Mouse (Mus musculus): ENCODE results near the gene Farp1. TPM values are rescaled to one million over a fixed set of nuclear protein-coding genes. Genes with fewer than 3 reads are reported as not detected.
A peak's percentile ranks its signal among the peaks of the same experiment; 100 is the strongest.

The Farp1 gene
- total RNA-seq, 1 experiment from 2014 or later = 0.38 TPM

DNA sequence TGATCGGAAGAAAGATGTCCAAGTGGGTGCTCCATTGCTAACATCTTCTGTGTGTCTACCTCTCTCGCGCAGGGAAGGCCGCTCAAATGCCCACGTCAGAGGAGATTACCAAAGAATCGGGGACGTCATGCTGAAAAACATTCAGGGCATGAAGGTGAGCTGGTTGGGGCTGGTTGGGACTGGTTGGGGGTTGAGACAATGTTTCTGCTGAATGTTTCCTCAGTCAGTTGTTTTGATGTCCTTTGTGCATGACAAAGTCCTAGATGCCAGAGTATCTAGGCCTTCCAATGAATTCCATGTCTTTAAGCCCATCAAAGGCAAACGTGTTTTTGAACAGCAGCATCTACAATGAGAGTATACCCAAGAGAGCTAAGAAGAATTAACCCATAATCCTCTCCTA is 232.8 kb downstream of the Farp1 start:
- ATAC-seq (replicated peaks; ENCODE audit: insufficient number of reproducible peaks, low FRiP score, low TSS enrichment, poor library complexity, severe bottlenecking) = no peak

DNA sequence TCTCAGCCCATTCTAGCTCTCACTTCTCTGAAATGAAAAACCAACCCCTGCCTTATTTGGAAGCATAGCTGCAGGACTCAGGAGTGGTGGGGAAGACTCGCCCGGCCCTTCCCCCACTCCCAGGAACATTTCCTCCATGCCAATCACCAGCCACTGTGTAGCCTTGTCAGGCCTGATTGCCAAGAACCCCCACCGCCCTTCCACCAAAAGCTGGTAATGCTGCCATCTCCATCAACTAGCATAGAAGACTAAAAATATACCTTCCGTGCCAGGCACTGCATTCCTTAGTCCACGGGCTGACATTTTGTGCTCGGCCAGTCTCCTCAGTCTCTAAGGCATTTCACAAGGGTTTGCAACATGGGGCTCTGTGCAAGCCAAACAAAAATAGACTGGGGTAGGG is 235.5 kb downstream of the Farp1 start:
- ATAC-seq (replicated peaks; ENCODE audit: insufficient number of reproducible peaks, low FRiP score, low TSS enrichment, poor library complexity, severe bottlenecking) = no peak

DNA sequence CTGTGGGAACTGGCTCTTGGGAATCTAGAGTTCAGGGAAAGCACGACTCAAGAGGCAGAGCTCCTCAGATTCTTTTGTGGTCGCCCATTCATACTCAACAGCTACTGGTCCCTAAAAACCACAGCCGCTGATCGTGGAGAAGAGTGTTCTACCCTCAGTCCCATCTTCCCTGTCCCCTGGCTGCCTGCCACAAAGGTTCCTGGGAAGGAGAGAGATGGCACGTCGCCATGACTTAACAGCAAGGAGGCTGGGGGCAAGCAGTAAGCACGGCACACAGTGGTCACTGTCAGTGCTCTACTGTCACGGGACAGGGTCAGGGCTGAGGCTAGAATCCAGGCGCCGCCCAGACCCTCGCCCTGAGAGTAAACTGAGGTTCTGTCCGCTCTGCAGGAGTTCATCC is 240.0 kb downstream of the Farp1 start:
- no peak for ATAC-seq (replicated peaks; ENCODE audit: insufficient number of reproducible peaks, low FRiP score, low TSS enrichment, poor library complexity, severe bottlenecking)

DNA sequence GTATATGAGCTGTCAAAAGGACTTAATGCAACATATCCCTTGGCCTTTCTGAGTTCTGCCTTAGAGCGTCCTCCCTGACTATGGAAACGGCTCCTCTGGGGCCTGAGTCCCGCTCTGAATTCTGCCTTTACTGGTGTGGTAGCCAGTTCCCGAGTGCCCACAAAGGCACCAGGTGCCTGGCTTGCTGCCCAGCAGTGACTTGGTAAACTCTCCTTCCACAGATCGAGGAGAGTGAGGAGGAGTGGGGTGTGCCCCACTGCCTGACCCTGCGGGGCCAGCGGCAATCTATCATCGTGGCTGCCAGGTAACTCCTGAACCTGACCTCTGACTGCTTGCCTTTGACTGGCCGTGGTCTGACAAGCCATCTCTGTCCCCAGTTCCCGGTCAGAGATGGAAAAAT is 241.0 kb downstream of the Farp1 start:
- ATAC-seq (replicated peaks; ENCODE audit: insufficient number of reproducible peaks, low FRiP score, low TSS enrichment, poor library complexity, severe bottlenecking) = no peak

DNA sequence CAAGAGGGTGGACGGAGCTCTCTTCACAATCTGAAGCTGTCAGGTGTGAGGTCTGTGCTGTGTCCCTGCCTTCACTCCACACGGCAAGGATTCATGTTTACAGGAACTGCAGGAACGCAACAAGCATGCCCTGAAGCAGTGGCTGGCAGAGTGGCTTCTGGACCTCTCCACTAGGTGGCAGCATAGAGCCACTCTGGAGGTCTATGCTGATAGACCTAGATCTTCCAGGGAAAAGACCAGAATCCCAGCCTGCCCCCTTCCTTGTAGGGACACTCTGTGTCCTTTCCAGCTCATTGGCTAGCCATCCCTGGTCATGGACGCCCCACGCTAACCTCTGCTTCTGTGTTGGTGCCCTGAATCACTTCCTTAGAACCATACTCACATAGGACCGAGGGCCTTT is 244.1 kb downstream of the Farp1 start:
- ATAC-seq (replicated peaks; ENCODE audit: insufficient number of reproducible peaks, low FRiP score, low TSS enrichment, poor library complexity, severe bottlenecking) = peak; percentile 33; the same call in 1 of the 2 replicates

DNA sequence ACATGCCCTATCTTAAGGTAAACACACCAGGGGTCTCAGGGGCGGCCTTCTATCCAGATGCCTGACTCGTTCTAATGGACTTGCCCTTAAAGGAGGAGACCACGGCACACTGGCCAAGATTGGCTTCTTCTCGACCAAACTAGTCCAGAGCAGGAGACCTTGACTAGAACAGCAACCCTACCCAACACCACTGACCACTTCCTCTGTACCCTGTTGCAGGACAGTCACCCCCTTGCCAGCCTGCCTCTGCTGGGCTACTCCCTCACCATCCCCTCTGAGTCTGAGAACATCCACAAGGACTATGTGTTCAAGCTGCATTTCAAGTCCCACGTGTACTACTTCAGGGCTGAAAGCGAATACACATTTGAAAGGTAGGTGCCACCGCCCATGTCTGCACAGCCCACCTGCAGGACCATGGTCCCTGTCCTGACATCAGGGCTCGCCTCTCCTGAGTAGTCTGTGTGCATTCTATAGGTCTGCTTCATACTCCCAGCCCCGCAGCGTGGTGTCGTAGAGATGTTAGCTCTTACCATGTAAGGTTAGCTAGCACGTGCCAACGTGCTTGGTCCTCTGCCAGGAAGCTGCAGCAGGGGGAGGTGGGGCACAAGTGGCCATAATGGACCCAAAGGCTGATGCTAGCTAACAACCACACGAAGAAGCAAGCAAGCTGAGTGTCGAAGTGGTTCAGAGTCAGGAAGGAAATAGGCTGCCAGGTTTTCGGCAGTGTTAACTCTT is 245.8 kb downstream of the Farp1 start:
- ATAC-seq (replicated peaks; ENCODE audit: insufficient number of reproducible peaks, low FRiP score, low TSS enrichment, poor library complexity, severe bottlenecking) = no peak

DNA sequence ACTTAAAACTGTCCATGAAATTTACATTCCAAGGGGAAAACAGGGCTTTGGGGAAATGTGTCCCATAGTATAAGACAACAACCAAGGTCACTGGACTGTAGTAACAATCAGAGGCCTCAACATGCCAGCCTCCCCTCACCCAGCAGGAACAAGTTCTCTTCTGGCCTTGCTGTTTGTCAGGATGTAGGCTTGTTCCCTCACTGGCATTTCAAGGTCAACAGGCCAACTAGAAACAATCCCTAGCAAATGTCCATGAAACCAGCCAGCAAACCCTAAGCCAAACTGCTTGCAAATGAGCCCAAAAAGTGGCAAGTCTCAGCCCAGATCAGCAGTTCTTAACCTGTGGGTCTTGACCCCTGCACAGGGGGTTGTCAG is 246.3 kb downstream of the Farp1 start:
- ATAC-seq (replicated peaks; ENCODE audit: insufficient number of reproducible peaks, low FRiP score, low TSS enrichment, poor library complexity, severe bottlenecking) = no peak

DNA sequence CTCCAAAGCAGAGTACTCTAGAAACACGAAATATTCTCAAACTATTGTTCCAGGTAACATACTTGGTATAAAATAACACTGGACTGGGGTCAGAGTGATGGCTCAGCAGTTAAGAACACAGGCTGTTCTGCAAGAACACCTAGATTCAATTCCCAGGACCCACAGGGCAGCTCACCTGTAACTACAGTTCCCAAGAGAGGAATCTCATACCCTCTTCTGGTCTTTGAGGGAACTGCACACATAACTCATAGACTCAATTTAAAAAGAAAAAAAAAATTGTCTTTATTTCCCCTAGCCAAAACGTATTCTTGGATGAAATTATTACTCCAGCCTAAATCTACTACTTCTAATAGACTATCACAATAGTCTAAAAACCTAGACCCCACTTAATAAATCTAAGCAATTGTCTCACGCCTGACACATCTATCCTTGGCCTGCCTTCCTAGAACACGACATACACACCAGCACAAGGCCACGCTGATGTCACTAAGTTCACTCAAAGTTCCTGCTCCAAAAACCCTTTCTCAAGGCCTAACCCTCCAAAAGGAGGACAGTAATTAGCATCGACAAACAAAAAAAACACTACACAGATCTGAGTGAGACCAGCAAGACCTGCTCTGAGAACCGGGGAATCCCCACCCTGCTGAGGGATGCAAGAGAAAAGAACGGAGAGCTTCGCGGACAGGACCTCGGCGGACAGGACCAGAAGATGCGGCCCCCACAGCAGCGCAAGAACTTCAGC is 250.6 kb downstream of the Farp1 start:
- ATAC-seq (replicated peaks; ENCODE audit: insufficient number of reproducible peaks, low FRiP score, low TSS enrichment, poor library complexity, severe bottlenecking) = no peak

DNA sequence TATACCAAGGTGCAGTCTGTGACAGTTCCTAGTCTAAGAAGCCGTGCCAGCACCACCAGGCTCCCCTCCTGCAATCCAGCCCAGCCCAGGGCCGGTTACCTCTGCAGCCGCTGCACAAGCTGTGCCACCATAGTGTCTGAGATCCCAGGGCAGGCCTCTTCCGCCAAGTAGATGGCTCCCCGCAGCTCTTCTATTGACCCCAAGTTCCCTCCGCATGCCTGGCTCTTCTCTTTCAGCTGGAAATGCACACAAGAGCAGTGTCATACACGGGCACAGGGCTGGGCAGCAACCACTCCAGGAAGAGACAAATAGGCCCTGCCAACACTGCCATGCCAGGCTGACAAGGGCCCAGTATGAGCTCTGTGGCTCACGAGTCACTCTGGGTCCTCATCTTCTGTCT is 256.9 kb downstream of the Farp1 start:
- ATAC-seq (replicated peaks; ENCODE audit: insufficient number of reproducible peaks, low FRiP score, low TSS enrichment, poor library complexity, severe bottlenecking) = no peak

DNA sequence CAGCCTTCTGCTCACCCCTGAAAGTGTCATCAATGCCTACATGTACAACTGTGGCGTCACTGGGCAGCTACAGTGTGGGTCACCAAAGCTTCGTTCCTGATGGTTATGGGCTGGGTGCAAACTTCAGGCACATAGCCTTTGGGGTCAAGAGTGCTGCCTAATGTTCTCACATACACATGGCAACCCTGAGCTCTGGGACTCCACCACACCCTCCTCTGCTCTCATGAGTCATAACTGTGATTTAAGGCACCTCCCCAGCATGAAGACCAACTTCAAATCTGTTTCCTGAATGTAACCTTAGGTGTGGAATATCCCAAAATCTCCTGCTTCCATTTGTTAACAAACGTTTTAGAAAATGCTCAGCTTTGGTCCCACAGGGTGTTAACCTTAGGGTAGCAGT is 257.4 kb downstream of the Farp1 start:
- no peak for ATAC-seq (replicated peaks; ENCODE audit: insufficient number of reproducible peaks, low FRiP score, low TSS enrichment, poor library complexity, severe bottlenecking)

DNA sequence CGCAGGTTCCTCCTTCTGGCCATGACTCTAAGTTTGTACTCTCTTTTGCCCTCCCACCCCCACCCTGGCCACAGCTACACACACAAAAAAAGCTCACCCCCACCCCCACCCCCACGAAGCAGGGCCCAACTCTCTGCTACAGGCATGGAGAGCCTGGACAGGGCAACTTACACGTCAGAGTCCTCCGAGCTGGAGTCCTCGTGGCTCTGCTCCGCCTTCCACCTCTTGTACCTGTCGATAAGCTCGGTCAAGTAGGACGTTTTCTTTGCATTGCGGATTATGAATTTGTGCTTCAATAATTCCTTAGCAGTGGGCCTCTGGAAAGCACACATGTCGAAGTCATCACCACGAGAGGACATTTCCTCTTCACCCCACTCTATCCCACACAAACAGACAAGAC is 259.5 kb downstream of the Farp1 start:
- ATAC-seq (replicated peaks; ENCODE audit: insufficient number of reproducible peaks, low FRiP score, low TSS enrichment, poor library complexity, severe bottlenecking) = no peak

DNA sequence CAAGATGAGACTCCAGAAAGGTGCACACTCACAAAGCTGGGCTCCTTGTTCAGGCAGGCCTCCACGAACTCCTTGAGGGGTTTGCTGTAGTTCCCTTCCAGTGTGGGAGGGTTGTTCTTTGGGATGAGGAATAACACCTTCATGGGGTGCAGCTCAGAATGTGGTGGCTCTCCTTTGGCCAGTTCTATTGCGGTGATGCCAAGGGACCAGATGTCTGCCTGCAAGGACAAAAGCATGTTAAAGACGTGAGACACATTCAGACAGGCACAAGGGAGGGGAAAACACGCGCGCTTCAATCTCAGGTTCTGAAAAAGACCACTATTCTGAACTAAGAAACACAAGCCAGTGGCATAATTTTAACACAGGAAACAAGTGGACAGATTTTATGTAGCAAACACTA is 262.1 kb downstream of the Farp1 start:
- ATAC-seq (replicated peaks; ENCODE audit: insufficient number of reproducible peaks, low FRiP score, low TSS enrichment, poor library complexity, severe bottlenecking) = no peak

DNA sequence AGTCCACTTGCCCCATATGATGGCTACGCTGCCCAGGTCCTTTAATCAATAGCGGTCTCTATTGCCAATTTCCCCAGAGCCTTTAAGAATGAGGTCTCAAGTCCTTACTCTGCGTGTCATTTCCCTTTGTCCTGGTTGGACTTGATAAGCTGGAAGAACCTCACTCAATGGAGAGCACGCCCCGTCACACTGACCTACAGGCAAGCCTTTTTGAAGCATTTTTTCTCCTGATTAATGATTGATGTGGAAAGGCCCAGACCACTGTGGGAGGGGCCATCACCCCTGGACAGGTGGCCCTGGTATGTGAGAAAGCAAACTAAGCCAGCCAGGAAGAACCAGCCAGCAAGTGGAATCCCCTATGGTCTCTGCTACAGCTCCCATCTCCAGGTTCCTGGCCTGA is 263.5 kb downstream of the Farp1 start:
- ATAC-seq (replicated peaks; ENCODE audit: insufficient number of reproducible peaks, low FRiP score, low TSS enrichment, poor library complexity, severe bottlenecking) = no peak

DNA sequence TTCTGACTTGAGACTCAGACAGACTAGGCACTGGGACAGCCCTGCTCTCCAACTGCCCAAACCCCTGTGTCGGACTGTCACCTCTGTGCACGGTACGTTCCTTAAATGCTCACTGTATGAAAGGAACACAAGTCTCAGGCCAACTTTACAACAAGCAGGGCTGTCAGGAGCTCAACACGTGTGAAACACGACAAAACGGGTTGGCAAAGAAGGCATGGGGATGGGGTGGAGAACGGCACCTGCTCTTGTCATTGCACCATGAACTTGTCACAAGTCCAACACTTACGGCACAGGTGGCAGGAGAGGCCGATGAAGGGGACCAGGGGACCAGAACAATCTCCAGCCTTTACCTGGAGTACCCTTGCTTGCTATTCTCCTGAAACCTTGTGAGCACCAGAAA is 264.1 kb downstream of the Farp1 start:
- no peak for ATAC-seq (replicated peaks; ENCODE audit: insufficient number of reproducible peaks, low FRiP score, low TSS enrichment, poor library complexity, severe bottlenecking)

DNA sequence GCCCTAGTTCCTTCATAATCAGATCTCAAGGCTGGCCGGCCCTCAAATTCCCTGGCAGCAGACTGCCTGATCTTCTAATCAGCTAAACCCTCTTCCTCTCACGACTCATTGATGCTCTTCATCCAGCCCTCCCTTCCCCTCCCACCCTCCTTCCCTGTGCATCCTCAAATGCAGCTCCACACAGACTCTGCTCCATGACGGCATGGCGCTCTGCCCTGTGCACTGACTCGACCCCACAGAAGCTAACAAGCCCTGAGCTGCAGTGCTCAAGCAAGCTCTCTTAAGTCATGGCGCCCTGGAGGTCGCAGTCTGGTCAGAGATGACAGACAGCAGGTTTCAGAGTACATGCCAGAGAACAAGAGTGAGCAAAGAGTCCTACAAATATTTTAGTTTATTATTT is 269.5 kb downstream of the Farp1 start:
- no peak for ATAC-seq (replicated peaks; ENCODE audit: insufficient number of reproducible peaks, low FRiP score, low TSS enrichment, poor library complexity, severe bottlenecking)

DNA sequence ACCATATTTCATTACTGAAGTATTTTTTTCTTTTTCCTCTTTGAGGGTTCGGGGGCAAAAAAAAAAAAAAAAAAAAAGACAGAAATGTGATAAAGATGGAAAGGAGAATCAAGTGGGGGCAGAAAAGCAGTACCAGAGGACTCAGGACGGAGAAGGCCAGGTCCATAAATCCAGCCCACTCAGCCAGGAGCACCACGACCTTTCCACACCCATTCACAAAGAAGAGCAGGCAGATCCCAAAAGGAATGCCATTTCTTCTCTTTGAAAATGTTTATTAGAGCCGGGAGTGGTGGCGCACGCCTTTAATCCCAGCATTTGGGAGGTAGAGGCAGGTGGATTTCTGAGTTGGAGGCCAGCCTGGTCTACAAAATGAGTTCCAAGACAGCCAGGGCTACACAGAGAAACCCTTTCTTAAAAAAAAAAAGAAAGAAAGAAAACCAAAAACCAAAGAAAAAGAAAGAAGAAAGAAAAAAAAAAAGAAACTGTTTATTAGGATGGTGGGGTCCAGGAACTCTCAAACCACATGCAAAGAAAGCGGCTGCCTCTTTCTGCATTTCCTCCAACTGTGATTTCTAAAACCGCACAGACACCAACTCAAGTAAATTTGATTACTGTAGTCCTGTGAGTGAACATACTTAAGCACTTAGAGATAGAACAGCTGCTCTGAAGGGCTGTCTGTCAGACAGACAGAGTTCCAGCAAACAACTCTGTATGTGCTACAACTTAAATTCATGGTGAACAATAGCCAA is 270.5 kb downstream of the Farp1 start:
- ATAC-seq (replicated peaks; ENCODE audit: insufficient number of reproducible peaks, low FRiP score, low TSS enrichment, poor library complexity, severe bottlenecking) = no peak

DNA sequence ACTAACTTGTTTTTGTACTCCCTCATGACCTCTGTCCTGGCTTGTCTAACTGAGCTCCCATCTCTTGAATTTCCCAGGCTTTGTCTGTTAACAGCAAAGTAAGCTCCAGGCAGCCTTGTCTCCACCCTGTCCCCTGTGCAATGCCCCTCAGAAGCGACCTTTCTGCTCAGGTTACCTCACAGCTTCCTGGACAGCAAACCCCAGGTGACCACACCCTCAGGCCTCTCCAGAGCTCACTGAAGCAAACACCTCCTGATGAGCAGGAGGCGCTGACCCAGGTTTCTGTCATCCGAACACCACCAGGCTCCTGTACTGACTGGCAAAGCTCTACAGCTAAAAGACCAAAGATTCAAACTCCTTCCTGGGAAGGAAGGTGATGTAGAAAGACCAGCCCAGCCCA is 274.9 kb downstream of the Farp1 start:
- ATAC-seq (replicated peaks; ENCODE audit: insufficient number of reproducible peaks, low FRiP score, low TSS enrichment, poor library complexity, severe bottlenecking) = no peak

DNA sequence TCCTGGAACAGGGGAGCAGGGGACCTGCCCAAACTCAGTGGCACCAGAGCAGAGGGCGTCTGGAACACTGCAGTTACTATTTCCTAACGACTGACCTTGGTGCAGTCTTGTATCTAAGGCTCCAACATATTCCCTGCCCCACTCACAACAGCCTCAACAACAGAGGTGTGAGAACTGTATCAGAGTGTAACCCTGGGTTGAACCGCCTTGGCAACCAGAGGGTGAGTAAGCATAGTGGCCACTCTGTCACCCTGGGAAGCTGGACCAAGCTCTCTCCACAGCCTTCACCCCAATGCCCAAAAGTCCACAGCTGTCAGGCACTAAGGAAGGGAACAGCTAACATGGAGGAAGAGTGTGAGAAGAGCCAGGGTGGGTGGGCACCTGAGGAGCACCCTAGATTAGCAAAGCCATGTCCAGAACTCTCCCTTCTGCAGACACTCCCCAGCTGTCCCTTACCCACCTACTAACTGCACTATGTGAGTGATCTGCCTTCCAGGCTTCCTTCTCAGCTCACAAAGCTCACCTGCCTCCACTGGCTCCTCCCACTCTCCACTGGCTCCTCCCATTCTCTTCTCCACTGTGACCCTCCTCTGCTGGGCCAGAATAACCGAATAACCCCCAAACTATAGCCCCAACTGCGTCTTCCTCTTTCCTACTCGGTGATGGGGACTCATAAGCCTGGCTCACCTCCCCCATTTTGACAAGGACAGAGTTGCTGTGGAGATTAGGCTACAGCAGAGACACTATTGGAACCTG is 275.5 kb downstream of the Farp1 start:
- no peak for ATAC-seq (replicated peaks; ENCODE audit: insufficient number of reproducible peaks, low FRiP score, low TSS enrichment, poor library complexity, severe bottlenecking)

DNA sequence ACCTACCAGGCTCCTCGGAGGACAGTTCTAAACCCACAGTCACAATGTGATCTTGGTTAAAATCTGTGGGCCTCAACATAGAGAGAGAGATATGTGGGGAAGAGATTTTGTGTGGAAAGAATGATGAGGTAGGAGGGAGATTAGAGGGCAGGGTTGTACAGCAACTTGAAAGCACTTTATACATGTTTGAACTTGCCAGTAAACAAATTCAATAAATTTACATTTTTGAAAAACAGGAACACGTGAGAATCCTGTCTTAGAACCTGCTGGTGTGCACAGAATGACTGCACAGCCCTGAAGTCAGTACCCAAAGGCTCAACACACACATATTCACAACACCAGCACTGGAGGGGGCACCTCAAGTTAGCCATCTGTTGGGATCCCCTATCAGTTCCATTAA is 276.1 kb downstream of the Farp1 start:
- no peak for ATAC-seq (replicated peaks; ENCODE audit: insufficient number of reproducible peaks, low FRiP score, low TSS enrichment, poor library complexity, severe bottlenecking)
